Mouse (Mus musculus) kidney, adult 2 months (tissue): ENCODE measurements at regions not wholly inside any gene's neighbourhood (a gene's known extent, or its start where the extent isn't known, plus 50 kb on each side); places are given as distances from the start of the nearest gene placed in this dataset.

Source experiments
- DNase-seq: peaks from one replicate; pipeline ENCODE4 v3.0.0; 2021
- H3K27ac ChIP-seq: fragments of 200-500 bp; 2 replicates; pipeline ENCODE4 v1.5.1; 2012; ENCODE audit warnings: low read depth, low read length, control low read depth, inconsistent platforms; ENCODE audit not compliant: insufficient read depth
- H3K27me3 ChIP-seq: fragments of 200-500 bp; replicated peaks from 2 replicates; pipeline ENCODE4 v1.6.1; 2012; ENCODE audit warnings: mild to moderate bottlenecking, moderate library complexity, low read length, inconsistent platforms; ENCODE audit not compliant: control insufficient read depth, insufficient read depth
- H3K36me3 ChIP-seq: fragments of 200-500 bp; 2 replicates; pipeline ENCODE4 v1.6.1; 2012; ENCODE audit warnings: mild to moderate bottlenecking, moderate library complexity, low read length, inconsistent platforms; ENCODE audit not compliant: control insufficient read depth, insufficient read depth
- H3K4me1 ChIP-seq: fragments of 200-500 bp; 2 replicates; pipeline ENCODE4 v1.6.1; 2011; ENCODE audit warnings: low read length; ENCODE audit not compliant: control insufficient read depth, insufficient read depth
- H3K4me3 ChIP-seq: fragments of 200-500 bp; 2 replicates; pipeline ENCODE4 v1.5.1; 2011; ENCODE audit warnings: mild to moderate bottlenecking, low read depth, low read length, control low read depth; ENCODE audit not compliant: insufficient read depth
- CTCF ChIP-seq: fragments of 200-500 bp; conservative IDR thresholded peaks from 2 replicates; pipeline ENCODE4 v1.5.1; 2011; ENCODE audit warnings: low read depth, mild to moderate bottlenecking, control low read depth, low read length, moderate library complexity, mixed read lengths; ENCODE audit not compliant: insufficient read depth, insufficient read length
- POLR2A ChIP-seq: fragments of 200-500 bp; IDR thresholded peaks from one replicate; pipeline ENCODE4 v1.6.1; 2011; ENCODE audit warnings: low read depth, low read length, control low read depth
- WGBS: fragments of 180-500 bp; shearing (Covaris S2); methylation state at CpG from one replicate; pipeline ENCODE4 v1.1.7; 2018; 5-methylcytosine and 5-hydroxymethylcytosine counted together

DNA sequence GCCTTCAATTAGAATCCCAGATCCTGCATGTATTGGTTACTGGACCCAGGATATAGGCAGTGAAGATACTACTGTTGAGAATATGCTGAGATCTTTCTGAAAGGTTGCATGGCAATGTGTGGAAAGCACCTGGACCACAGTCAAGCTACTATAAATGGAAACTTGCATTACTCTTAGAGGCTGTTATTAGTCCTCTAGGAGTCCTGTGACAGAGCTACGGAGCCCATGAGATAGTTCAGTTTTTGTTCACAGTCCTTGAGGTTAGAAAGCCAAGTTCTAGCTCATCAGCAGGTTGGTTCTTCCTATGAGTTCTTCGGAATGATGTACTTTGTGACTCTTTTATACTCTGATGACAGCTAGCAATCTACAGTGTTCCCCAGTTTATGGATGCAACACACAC is 84.0 kb downstream of the Gpr65 start:
- no peak for TF ChIP-seq CTCF
- TF ChIP-seq POLR2A = no peak
- Histone ChIP-seq H3K27ac (no peak overlapping the region), H3K4me3 (no peak overlapping the region), H3K27me3 (no peaks in the 10 kb centered on the region), H3K36me3 (no peaks in the 10 kb centered on the region), H3K4me1 (no peaks in the 10 kb centered on the region)
- no peak for DNase-seq
- 92% methylated on average over 2 of the region's 2 CpGs for WGBS

DNA sequence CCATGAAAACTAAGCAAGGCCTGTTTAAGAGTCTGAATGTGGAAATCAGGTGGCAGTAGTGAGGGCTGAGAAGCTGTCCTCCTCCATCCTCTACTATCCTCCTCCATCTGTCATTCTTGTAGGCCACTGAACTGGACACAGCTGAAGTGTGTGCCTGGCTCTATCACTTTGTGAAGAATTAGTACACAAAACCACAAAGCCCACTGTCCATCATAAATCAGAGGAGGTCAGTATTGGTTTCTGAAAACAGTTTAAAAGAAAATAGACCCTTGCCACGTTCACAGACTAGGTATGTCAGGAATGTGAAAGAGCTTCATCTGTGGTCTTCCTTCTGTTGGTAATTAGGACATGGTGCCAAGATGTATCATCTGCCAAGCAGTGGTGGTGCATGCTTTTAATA is 86.1 kb downstream of the Gpr65 start:
- Histone ChIP-seq H3K36me3 (no peaks in the 10 kb centered on the region), H3K27me3 (no peaks in the 10 kb centered on the region), H3K27ac (no peak overlapping the region), H3K4me1 (no peaks in the 10 kb centered on the region), H3K4me3 (no peak overlapping the region)
- no peak for DNase-seq
- TF ChIP-seq CTCF (no peak), POLR2A (no peak)
- WGBS = 62% methylated on average over 1 of the region's 1 CpGs

DNA sequence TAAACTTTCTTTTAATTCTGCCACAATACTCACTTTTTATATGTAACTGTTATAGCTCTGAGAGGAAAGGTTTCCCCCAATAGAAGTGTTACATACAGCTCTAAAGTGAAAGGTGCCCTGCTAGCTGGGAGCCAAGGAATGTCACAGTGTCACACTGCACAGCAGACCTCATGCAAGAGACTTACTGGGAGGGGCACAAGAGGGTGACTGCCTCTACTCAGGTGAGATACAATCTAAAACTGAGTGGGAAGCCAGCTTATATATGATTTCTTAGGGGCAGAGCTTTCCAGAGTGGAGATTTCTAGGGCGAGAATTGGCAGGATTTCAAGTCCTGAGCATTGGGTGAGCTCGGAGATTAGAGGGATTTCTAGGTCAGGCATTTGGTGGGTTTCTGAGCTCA is 99.1 kb downstream of the Gpr65 start:
- WGBS = 62% methylated on average over 2 of the region's 2 CpGs

DNA sequence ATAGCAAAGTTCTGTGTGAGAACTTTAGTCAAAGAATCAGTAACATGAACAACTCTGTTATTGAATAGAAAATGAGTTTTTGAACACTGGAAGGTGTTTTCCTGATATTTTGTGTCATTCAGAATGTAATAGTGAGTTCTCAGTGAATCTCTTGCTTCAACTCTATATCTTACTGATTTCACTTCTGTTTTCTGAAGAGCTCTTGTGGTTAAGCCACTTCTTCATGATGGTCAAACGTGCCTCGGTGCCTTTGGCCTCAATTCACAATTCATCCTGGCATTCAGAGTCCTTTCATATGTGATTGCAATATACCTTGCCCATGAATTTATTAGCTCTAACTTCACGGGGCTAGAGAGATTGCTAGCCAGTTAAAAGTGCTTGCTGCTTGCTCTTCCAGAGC is 102.3 kb downstream of the Gpr65 start:
- 62% methylated on average over 3 of the region's 3 CpGs for WGBS
- TF ChIP-seq CTCF = no peak
- no peak for TF ChIP-seq POLR2A

More for the DNA sequence above, 99.1 kb downstream of the Gpr65 start:
- DNase-seq = no peak
- TF ChIP-seq CTCF (no peak), POLR2A (no peak)
- Histone ChIP-seq H3K36me3 (no peaks in the 10 kb centered on the region), H3K4me3 (no peak overlapping the region), H3K4me1 (no peaks in the 10 kb centered on the region), H3K27ac (no peak overlapping the region), H3K27me3 (no peaks in the 10 kb centered on the region)

DNA sequence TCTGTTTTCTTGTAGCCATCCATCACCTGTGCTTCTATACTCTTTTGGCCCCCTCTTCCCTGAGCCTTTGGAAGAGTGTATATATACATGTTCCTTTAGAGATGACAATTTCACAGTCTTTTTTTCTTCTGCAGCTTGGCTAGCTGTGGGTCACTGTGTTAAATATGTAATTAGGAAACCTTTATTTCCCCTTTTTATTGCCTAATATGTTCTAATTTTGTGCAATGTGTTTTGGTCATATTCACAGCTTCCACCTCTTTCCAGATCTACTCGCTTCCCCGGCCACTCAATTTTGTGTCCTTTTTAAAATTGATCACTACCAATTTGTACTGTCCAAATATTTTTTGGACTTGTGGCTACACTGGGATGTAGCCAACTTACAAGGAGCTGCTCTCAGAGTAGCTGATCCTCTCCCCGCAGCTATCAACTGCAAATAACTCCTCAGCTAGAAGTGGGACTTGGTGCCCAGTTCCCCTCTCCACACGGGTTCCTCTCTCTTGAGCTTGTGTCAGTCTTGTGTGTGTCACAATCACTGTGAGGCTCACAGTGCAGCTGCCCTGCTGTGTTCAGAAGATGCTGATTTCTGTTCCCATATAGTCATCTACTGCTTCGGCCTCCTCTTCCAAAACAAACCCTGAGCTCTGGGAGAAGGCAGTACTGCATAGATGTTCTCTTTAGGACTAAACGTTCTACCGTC is 106.9 kb downstream of the Gpr65 start:
- H3K27ac ChIP-seq = no peak overlapping the region
- H3K4me3 ChIP-seq = no peak overlapping the region
- H3K4me1 ChIP-seq = no peaks in the 10 kb centered on the region
- TF ChIP-seq CTCF = no peak
- no peak for TF ChIP-seq POLR2A
- WGBS = 88% methylated on average over 7 of the region's 7 CpGs
- no peaks in the 10 kb centered on the region for H3K27me3 ChIP-seq
- no peaks in the 10 kb centered on the region for H3K36me3 ChIP-seq
- DNase-seq = no peak

More for the DNA sequence above, 102.3 kb downstream of the Gpr65 start:
- no peak for DNase-seq
- Histone ChIP-seq H3K4me1 (no peaks in the 10 kb centered on the region), H3K4me3 (no peak overlapping the region), H3K27me3 (no peaks in the 10 kb centered on the region), H3K27ac (no peak overlapping the region), H3K36me3 (no peaks in the 10 kb centered on the region)
